Mouse (Mus musculus): Measurements from ENCODE around the gene Stx8. TPM values are rescaled to one million over a fixed set of nuclear protein-coding genes. Genes with fewer than 3 reads are reported as not detected.
A peak's percentile ranks its signal among the peaks of the same experiment; 100 is the strongest.

Gene Stx8
- polyA plus RNA-seq, 1 experiment: 15.9 TPM

DNA sequence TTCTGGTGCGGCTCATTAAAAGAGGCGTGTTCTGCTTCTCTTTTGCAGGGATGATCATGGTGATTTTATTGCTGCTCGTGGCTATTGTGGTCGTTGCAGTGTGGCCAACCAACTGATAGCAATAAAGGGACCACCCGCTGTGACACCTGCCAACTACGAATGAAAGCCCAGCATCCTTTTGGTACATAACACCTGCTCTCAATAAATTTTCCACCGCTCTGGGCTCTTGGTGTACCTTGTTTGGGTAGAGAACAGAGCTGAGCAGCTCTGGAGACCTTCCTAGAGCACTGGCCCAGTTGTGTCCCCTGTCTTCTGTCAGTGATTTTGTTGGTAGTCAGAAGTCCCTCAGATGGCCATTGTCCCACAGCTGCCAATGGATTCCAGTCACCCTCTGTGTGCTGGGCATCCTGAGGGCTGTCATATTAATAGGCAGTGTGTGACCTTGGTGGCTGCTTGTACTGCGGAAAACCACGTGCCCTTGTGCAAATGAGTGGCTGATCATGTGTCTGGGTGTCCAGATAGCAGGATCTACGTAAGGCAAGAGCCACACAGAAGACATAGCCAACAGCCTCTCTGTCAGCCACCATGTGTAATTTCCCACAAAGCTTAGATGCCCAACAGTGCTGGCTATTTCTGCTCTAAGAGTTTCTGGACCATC, 237.8 kb downstream of the Stx8 start:
- H3K79me3 ChIP-seq (ENCODE audit: low read depth): no peaks in the 10 kb centered on the region
- TF ChIP-seq MYOD1 (IDR thresholded peaks at IDR 0.05; ENCODE audit: control insufficient read depth, insufficient read length, low read depth) (peak; percentile 59), CEBPB (IDR thresholded peaks at IDR 0.05; ENCODE audit: low read depth) (no peak)
- H3K36me3 ChIP-seq (ENCODE audit: control insufficient read depth, insufficient read depth): no peaks in the 10 kb centered on the region
- no peaks in the 10 kb centered on the region for H3K79me2 ChIP-seq (ENCODE audit: control insufficient read depth, insufficient read depth)
- no peak overlapping the region for H3K4me3 ChIP-seq (ENCODE audit: insufficient read depth, poor library complexity, severe bottlenecking)
- H3K27me3 ChIP-seq (ENCODE audit: control insufficient read depth, insufficient read depth, insufficient read length): no peaks in the 10 kb centered on the region
- H3ac ChIP-seq (ENCODE audit: control insufficient read depth, insufficient read length, low read depth): no peak overlapping the region

DNA sequence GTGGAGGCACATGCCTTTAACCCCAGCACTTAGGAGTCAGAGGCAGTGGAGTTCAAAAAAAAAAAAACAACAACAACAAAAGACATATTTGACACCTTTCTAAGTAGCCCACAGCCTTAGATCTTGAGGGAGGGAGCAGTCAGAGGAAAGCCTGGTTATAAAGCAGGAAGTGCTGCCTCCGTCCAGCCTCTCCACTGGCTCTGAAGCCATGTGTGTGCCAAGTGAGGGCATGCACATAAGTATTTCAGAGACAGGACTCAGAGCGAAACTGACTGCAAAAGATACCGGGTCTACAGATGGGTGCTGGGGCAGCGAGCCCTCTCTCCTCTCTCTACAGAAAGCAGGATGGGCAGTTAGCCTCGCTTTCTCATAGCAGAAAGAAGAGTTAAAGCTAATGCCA, 238.4 kb downstream of the Stx8 start:
- no peak overlapping the region for H3K4me3 ChIP-seq (ENCODE audit: insufficient read depth, poor library complexity, severe bottlenecking)
- no peaks in the 10 kb centered on the region for H3K79me3 ChIP-seq (ENCODE audit: low read depth)
- no peak overlapping the region for H3ac ChIP-seq (ENCODE audit: control insufficient read depth, insufficient read length, low read depth)
- no peaks in the 10 kb centered on the region for H3K36me3 ChIP-seq (ENCODE audit: control insufficient read depth, insufficient read depth)
- TF ChIP-seq CTCF (IDR thresholded peaks at IDR 0.05; ENCODE audit: control insufficient read depth, insufficient read depth, insufficient read length) (no peak), MYOG (IDR thresholded peaks at IDR 0.05; ENCODE audit: control insufficient read depth, extremely low read depth, insufficient read length) (no peak), MAX (IDR thresholded peaks at IDR 0.05) (no peak), MYOD1 (IDR thresholded peaks at IDR 0.05; ENCODE audit: control insufficient read depth, insufficient read length, low read depth) (no peak), FOSL1 (IDR thresholded peaks at IDR 0.05; ENCODE audit: insufficient read depth, low read length, poor library complexity, severe bottlenecking) (no peak), CEBPB (IDR thresholded peaks at IDR 0.05; ENCODE audit: low read depth) (no peak), USF1 (IDR thresholded peaks at IDR 0.05; ENCODE audit: low read depth) (no peak)
- H3K27me3 ChIP-seq (ENCODE audit: control insufficient read depth, insufficient read depth, insufficient read length): no peaks in the 10 kb centered on the region
- H3K79me2 ChIP-seq (ENCODE audit: control insufficient read depth, insufficient read depth): no peaks in the 10 kb centered on the region

DNA sequence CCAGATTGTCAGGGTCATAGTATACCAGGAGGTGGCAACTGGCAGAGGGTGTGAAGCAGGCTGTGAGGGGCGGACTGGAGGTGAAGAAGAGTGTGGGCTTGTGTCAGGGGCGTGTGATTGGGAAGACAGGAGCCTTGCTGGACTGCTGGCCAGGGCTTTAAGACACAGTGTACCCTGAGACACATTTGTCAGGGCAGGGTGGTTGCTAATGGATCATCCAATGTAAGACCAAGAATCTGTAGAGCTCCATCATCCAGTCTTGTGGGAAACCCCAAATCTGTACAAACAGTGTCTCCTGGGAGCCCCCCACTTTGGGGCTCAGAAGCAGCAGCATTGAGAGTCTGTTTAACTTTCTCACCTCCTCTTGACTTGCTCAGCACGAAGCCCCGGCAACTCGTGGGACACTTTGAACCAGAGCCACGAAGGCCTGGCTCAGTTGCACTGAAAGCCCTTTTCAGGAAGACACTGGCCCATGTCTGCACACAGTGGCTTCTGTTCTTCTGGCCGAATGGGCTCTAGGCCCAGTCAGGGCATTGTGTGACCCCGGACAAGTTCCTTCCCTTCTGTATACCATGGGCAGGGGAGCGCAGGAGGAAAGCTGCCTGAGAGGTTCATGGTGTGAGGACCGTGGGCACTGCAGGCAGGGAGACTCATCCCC, 239.7 kb downstream of the Stx8 start:
- Histone ChIP-seq H3K27me3 (ENCODE audit: control insufficient read depth, insufficient read depth, insufficient read length) (no peaks in the 10 kb centered on the region), H3K36me3 (ENCODE audit: control insufficient read depth, insufficient read depth) (peaks cover under 1% of the 10 kb centered on the region), H3K4me3 (ENCODE audit: insufficient read depth, poor library complexity, severe bottlenecking) (no peak overlapping the region), H3K79me2 (ENCODE audit: control insufficient read depth, insufficient read depth) (no peaks in the 10 kb centered on the region), H3ac (ENCODE audit: control insufficient read depth, insufficient read length, low read depth) (no peak overlapping the region), H3K79me3 (ENCODE audit: low read depth) (no peaks in the 10 kb centered on the region)
- TF ChIP-seq MAX (IDR thresholded peaks at IDR 0.05): no peak
- TF ChIP-seq FOSL1 (IDR thresholded peaks at IDR 0.05; ENCODE audit: insufficient read depth, low read length, poor library complexity, severe bottlenecking): no peak
- TF ChIP-seq CEBPB (IDR thresholded peaks at IDR 0.05; ENCODE audit: low read depth): no peak
- no peak for TF ChIP-seq USF1 (IDR thresholded peaks at IDR 0.05; ENCODE audit: low read depth)
- no peak for TF ChIP-seq MYOG (IDR thresholded peaks at IDR 0.05; ENCODE audit: control insufficient read depth, extremely low read depth, insufficient read length)
- no peak for TF ChIP-seq CTCF (IDR thresholded peaks at IDR 0.05; ENCODE audit: control insufficient read depth, insufficient read depth, insufficient read length)
- no peak for TF ChIP-seq MYOD1 (IDR thresholded peaks at IDR 0.05; ENCODE audit: control insufficient read depth, insufficient read length, low read depth)

DNA sequence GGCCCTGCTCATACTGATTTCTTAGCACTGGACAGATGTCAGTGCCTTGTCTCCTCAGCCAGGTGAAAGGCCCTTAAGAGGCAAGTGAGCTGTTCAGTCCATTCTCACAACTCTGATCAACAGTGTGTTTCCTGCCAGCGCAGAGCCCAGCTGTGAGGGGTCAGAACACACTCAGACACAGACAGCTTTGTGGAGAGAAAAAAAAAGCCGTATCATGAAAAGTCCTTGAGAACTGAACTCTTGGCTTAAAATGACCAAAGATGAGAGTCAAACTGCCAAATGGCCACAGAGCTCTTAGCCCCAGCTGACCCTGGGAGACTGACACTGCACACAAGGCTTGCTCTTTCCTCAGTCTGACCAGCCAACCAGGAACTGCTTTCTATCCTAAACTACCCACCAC, 242.0 kb downstream of the Stx8 start:
- Histone ChIP-seq H3ac (ENCODE audit: control insufficient read depth, insufficient read length, low read depth) (no peak overlapping the region), H3K36me3 (ENCODE audit: control insufficient read depth, insufficient read depth) (peaks cover 9% of the 10 kb centered on the region), H3K27me3 (ENCODE audit: control insufficient read depth, insufficient read depth, insufficient read length) (no peaks in the 10 kb centered on the region), H3K79me3 (ENCODE audit: low read depth) (no peaks in the 10 kb centered on the region), H3K4me3 (ENCODE audit: insufficient read depth, poor library complexity, severe bottlenecking) (no peak overlapping the region), H3K79me2 (ENCODE audit: control insufficient read depth, insufficient read depth) (no peaks in the 10 kb centered on the region)
- TF ChIP-seq USF1 (IDR thresholded peaks at IDR 0.05; ENCODE audit: low read depth): no peak

DNA sequence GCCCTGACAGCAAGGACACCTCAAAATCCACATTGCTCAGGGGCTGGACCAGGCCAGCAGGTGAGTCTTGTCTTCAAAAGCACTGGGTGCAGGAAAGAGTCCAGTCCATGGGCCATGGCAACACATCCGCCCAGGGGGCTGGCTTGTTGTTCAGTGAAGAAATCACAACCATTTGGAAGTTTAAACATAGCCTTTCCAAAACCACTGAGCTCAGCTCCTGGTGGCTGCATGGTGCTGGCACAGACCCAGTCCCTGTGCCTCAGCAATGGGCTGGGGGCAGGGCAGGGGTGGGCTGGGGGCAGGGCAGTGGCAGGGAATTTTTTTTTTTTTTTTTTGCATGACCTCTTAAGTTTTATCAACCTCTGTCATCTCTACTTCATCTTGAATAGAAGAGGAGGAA, 242.6 kb downstream of the Stx8 start:
- H3K36me3 ChIP-seq (ENCODE audit: control insufficient read depth, insufficient read depth): peaks cover 9% of the 10 kb centered on the region
- H3K4me3 ChIP-seq (ENCODE audit: insufficient read depth, poor library complexity, severe bottlenecking): no peak overlapping the region
- no peaks in the 10 kb centered on the region for H3K27me3 ChIP-seq (ENCODE audit: control insufficient read depth, insufficient read depth, insufficient read length)
- no peak overlapping the region for H3ac ChIP-seq (ENCODE audit: control insufficient read depth, insufficient read length, low read depth)
- no peaks in the 10 kb centered on the region for H3K79me2 ChIP-seq (ENCODE audit: control insufficient read depth, insufficient read depth)
- no peaks in the 10 kb centered on the region for H3K79me3 ChIP-seq (ENCODE audit: low read depth)
- TF ChIP-seq CTCF (IDR thresholded peaks at IDR 0.05; ENCODE audit: control insufficient read depth, insufficient read depth, insufficient read length) (no peak), MAX (IDR thresholded peaks at IDR 0.05) (no peak), CEBPB (IDR thresholded peaks at IDR 0.05; ENCODE audit: low read depth) (no peak), FOSL1 (IDR thresholded peaks at IDR 0.05; ENCODE audit: insufficient read depth, low read length, poor library complexity, severe bottlenecking) (no peak), MYOG (IDR thresholded peaks at IDR 0.05; ENCODE audit: control insufficient read depth, extremely low read depth, insufficient read length) (no peak), USF1 (IDR thresholded peaks at IDR 0.05; ENCODE audit: low read depth) (no peak), MYOD1 (IDR thresholded peaks at IDR 0.05; ENCODE audit: control insufficient read depth, insufficient read length, low read depth) (no peak)

DNA sequence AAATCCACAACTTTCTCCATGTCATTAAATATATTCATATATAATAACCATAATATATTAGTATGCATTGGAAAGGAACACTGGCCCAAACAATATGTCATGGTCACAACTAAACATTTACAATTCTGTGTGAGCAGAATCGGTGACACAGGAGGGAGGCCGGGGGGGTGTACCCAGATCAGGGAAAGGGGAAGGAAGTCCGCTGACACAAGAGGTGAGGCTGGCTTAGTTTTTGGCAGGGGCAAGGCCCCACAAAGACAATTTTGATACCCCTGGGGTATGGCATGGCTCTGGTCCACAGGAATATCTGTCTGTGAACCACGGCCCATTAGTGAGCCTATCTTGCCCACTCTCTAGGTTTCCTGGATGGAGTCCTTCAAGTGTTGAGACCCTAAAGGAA, 243.5 kb downstream of the Stx8 start:
- Histone ChIP-seq H3K27me3 (ENCODE audit: control insufficient read depth, insufficient read depth, insufficient read length) (no peaks in the 10 kb centered on the region), H3ac (ENCODE audit: control insufficient read depth, insufficient read length, low read depth) (no peak overlapping the region), H3K36me3 (ENCODE audit: control insufficient read depth, insufficient read depth) (peaks cover 9% of the 10 kb centered on the region), H3K4me3 (ENCODE audit: insufficient read depth, poor library complexity, severe bottlenecking) (no peak overlapping the region), H3K79me2 (ENCODE audit: control insufficient read depth, insufficient read depth) (no peaks in the 10 kb centered on the region), H3K79me3 (ENCODE audit: low read depth) (no peaks in the 10 kb centered on the region)
- no peak for TF ChIP-seq MAX (IDR thresholded peaks at IDR 0.05)
- TF ChIP-seq CEBPB (IDR thresholded peaks at IDR 0.05; ENCODE audit: low read depth): no peak
- no peak for TF ChIP-seq USF1 (IDR thresholded peaks at IDR 0.05; ENCODE audit: low read depth)
- no peak for TF ChIP-seq FOSL1 (IDR thresholded peaks at IDR 0.05; ENCODE audit: insufficient read depth, low read length, poor library complexity, severe bottlenecking)
- TF ChIP-seq MYOD1 (IDR thresholded peaks at IDR 0.05; ENCODE audit: control insufficient read depth, insufficient read length, low read depth): no peak
- no peak for TF ChIP-seq CTCF (IDR thresholded peaks at IDR 0.05; ENCODE audit: control insufficient read depth, insufficient read depth, insufficient read length)
- no peak for TF ChIP-seq MYOG (IDR thresholded peaks at IDR 0.05; ENCODE audit: control insufficient read depth, extremely low read depth, insufficient read length)
